Mouse (Mus musculus) liver, postnatal 0 days (tissue): Measurements from ENCODE around the gene Tpo.

Experiments
- CTCF ChIP-seq: sonication (generic); IDR thresholded peaks from 2 replicates; pipeline ENCODE4 v1.5.1; 2016; ENCODE audit warnings: antibody characterized with exemption, low read depth
- EP300 ChIP-seq: IDR thresholded peaks from 2 replicates; pipeline ENCODE4 v1.6.1; 2016; ENCODE audit warnings: antibody characterized with exemption, low read depth, mild to moderate bottlenecking

GRCm38 (mm10) chr12:30132524-30132923 lies at the start of gene Tpo:
- TF ChIP-seq EP300 = no peak
- TF ChIP-seq CTCF = no peak
